Mouse (Mus musculus): ENCODE results near the gene Cyp4f40. TPM values are rescaled to one million over a fixed set of nuclear protein-coding genes. Genes with fewer than 3 reads are reported as not detected.
A peak's percentile ranks its signal among the peaks of the same experiment; 100 is the strongest.
"Not testable (repeated sequence)": the region's sequence is repeated elsewhere in the genome, so short reads cannot be mapped to it uniquely, and the experiment has no call there.

Cyp4f40 gene
- polyA plus RNA-seq, 1 experiment: 0.72 TPM

GRCm38 (mm10) chr17:32676040-32676635, 17.4 kb downstream of the Cyp4f40 start:
- no peak for TF ChIP-seq CTCF (IDR thresholded peaks at IDR 0.05; ENCODE audit: control insufficient read depth, insufficient read depth, insufficient replicate concordance, low read depth, low read length)
- no peak for TF ChIP-seq POLR2A (IDR thresholded peaks at IDR 0.05; ENCODE audit: control insufficient read depth, low read depth, low read length)
- H3K4me1 ChIP-seq (ENCODE audit: control insufficient read depth, insufficient read depth, low read length): no peaks in the 10 kb centered on the region
- H3K36me3 ChIP-seq (ENCODE audit: control insufficient read depth, insufficient read depth, low read length): no peaks in the 10 kb centered on the region
- H3K27me3 ChIP-seq (ENCODE audit: control insufficient read depth, insufficient read depth, low read length): no peaks in the 10 kb centered on the region
- H3K27ac ChIP-seq (ENCODE audit: control insufficient read depth, insufficient read depth, low read depth, low read length): no peak overlapping the region
- H3K4me3 ChIP-seq (ENCODE audit: control insufficient read depth, low read depth, low read length): no peak overlapping the region

- Histone ChIP-seq H3K36me3 (ENCODE audit: control insufficient read depth, insufficient read depth, low read length) (no peaks in the 10 kb centered on the region), H3K4me1 (ENCODE audit: control insufficient read depth, insufficient read depth, low read length) (no peaks in the 10 kb centered on the region), H3K27me3 (ENCODE audit: control insufficient read depth, insufficient read depth, low read length) (no peaks in the 10 kb centered on the region), H3K4me3 (ENCODE audit: control insufficient read depth, low read depth, low read length) (no peak overlapping the region), H3K27ac (ENCODE audit: control insufficient read depth, insufficient read depth, low read depth, low read length) (no peak overlapping the region)
- TF ChIP-seq POLR2A (IDR thresholded peaks at IDR 0.05; ENCODE audit: control insufficient read depth, low read depth, low read length): no peak
These were observed 21.7 kb downstream of the Cyp4f40 start for GRCm38 (mm10) chr17:32680404-32680803.

- Histone ChIP-seq H3K27me3 (ENCODE audit: control insufficient read depth, insufficient read depth, low read length) (no peaks in the 10 kb centered on the region), H3K27ac (ENCODE audit: control insufficient read depth, insufficient read depth, low read depth, low read length) (no peak within 1 kb of the TSS; the same call in 1 of the 2 replicates), H3K4me1 (ENCODE audit: control insufficient read depth, insufficient read depth, low read length) (no peaks in the 10 kb centered on the region), H3K4me3 (ENCODE audit: control insufficient read depth, low read depth, low read length) (no peak within 1 kb of the TSS), H3K36me3 (ENCODE audit: control insufficient read depth, insufficient read depth, low read length) (no peaks in the 10 kb centered on the region)
- no peak for TF ChIP-seq CTCF (IDR thresholded peaks at IDR 0.05; ENCODE audit: control insufficient read depth, insufficient read depth, insufficient replicate concordance, low read depth, low read length)
- no peak for TF ChIP-seq POLR2A (IDR thresholded peaks at IDR 0.05; ENCODE audit: control insufficient read depth, low read depth, low read length)
These were observed 26.5 kb downstream of the Cyp4f40 start, which contains the start of gene Cyp4f15 for GRCm38 (mm10) chr17:32685048-32685750. Gene Cyp4f15 (plus strand): TSS chr17:32685627.

- TF ChIP-seq POLR2A (IDR thresholded peaks at IDR 0.05; ENCODE audit: control insufficient read depth, low read depth, low read length) (no peak), CTCF (IDR thresholded peaks at IDR 0.05; ENCODE audit: control insufficient read depth, insufficient read depth, insufficient replicate concordance, low read depth, low read length) (no peak)
- H3K27me3 ChIP-seq (ENCODE audit: control insufficient read depth, insufficient read depth, low read length): no peaks in the 10 kb centered on the region
- no peaks in the 10 kb centered on the region for H3K36me3 ChIP-seq (ENCODE audit: control insufficient read depth, insufficient read depth, low read length)
- H3K4me1 ChIP-seq (ENCODE audit: control insufficient read depth, insufficient read depth, low read length): no peaks in the 10 kb centered on the region
- no peak overlapping the region for H3K4me3 ChIP-seq (ENCODE audit: control insufficient read depth, low read depth, low read length)
- H3K27ac ChIP-seq (ENCODE audit: control insufficient read depth, insufficient read depth, low read depth, low read length): no peak overlapping the region
These were observed 28.0 kb downstream of the Cyp4f40 start for GRCm38 (mm10) chr17:32686722-32687121.

GRCm38 (mm10) chr17:32690959-32691358, 32.3 kb downstream of the Cyp4f40 start:
- H3K36me3 ChIP-seq (ENCODE audit: control insufficient read depth, insufficient read depth, low read length): no peaks in the 10 kb centered on the region
- no peaks in the 10 kb centered on the region for H3K27me3 ChIP-seq (ENCODE audit: control insufficient read depth, insufficient read depth, low read length)
- no peak overlapping the region for H3K4me3 ChIP-seq (ENCODE audit: control insufficient read depth, low read depth, low read length)
- no peaks in the 10 kb centered on the region for H3K4me1 ChIP-seq (ENCODE audit: control insufficient read depth, insufficient read depth, low read length)
- H3K27ac ChIP-seq (ENCODE audit: control insufficient read depth, insufficient read depth, low read depth, low read length): no peak overlapping the region
- no peak for TF ChIP-seq POLR2A (IDR thresholded peaks at IDR 0.05; ENCODE audit: control insufficient read depth, low read depth, low read length)
- no peak for TF ChIP-seq CTCF (IDR thresholded peaks at IDR 0.05; ENCODE audit: control insufficient read depth, insufficient read depth, insufficient replicate concordance, low read depth, low read length)

GRCm38 (mm10) chr17:32702826-32703225, 44.1 kb downstream of the Cyp4f40 start:
- Histone ChIP-seq H3K36me3 (ENCODE audit: control insufficient read depth, insufficient read depth, low read length) (no peaks in the 10 kb centered on the region), H3K27me3 (ENCODE audit: control insufficient read depth, insufficient read depth, low read length) (no peaks in the 10 kb centered on the region), H3K4me1 (ENCODE audit: control insufficient read depth, insufficient read depth, low read length) (peaks cover 5% of the 10 kb centered on the region), H3K27ac (ENCODE audit: control insufficient read depth, insufficient read depth, low read depth, low read length) (no peak overlapping the region), H3K4me3 (ENCODE audit: control insufficient read depth, low read depth, low read length) (peak overlapping the region; percentile 2; the same call in 1 of the 2 replicates)
- TF ChIP-seq POLR2A (IDR thresholded peaks at IDR 0.05; ENCODE audit: control insufficient read depth, low read depth, low read length) (no peak), CTCF (IDR thresholded peaks at IDR 0.05; ENCODE audit: control insufficient read depth, insufficient read depth, insufficient replicate concordance, low read depth, low read length) (peak; percentile 70; the same call in 1 of the 2 replicates)

- H3K4me3 ChIP-seq (ENCODE audit: control insufficient read depth, low read depth, low read length); H3K27ac ChIP-seq (ENCODE audit: control insufficient read depth, insufficient read depth, low read depth, low read length); H3K4me1 ChIP-seq (ENCODE audit: control insufficient read depth, insufficient read depth, low read length): not testable (repeated sequence)
These were observed 51.8 kb downstream of the Cyp4f40 start for GRCm38 (mm10) chr17:32710541-32710940.

GRCm38 (mm10) chr17:32722151-32722550, 63.5 kb downstream of the Cyp4f40 start:
- not testable (repeated sequence) for H3K4me1 ChIP-seq (ENCODE audit: control insufficient read depth, insufficient read depth, low read length); H3K36me3 ChIP-seq (ENCODE audit: control insufficient read depth, insufficient read depth, low read length); H3K4me3 ChIP-seq (ENCODE audit: control insufficient read depth, low read depth, low read length); H3K27ac ChIP-seq (ENCODE audit: control insufficient read depth, insufficient read depth, low read depth, low read length); H3K27me3 ChIP-seq (ENCODE audit: control insufficient read depth, insufficient read depth, low read length)

More at GRCm38 (mm10) chr17:32710541-32710940, 51.8 kb downstream of the Cyp4f40 start:
- H3K36me3 ChIP-seq (ENCODE audit: control insufficient read depth, insufficient read depth, low read length); H3K27me3 ChIP-seq (ENCODE audit: control insufficient read depth, insufficient read depth, low read length): not testable (repeated sequence)
